Mouse (Mus musculus): ENCODE measurements around the gene Has3. TPM values are rescaled to one million over a fixed set of nuclear protein-coding genes. Genes with fewer than 3 reads are reported as not detected.
A peak's percentile ranks its signal among the peaks of the same experiment; 100 is the strongest.

Gene Has3
- polyA plus RNA-seq (2015; fragmentation: Nextera tagmentation; extraction: Ambion mirVana): 0.28 and 0.40 TPM in 2 replicates

- Histone ChIP-seq H3K9ac (ENCODE audit: low read length) (peak within 1 kb of the TSS; percentile 67), H3K4me1 (replicated peaks; ENCODE audit: control insufficient read depth, insufficient read depth) (peaks cover 9% of the 10 kb centered on the region), H3K9me3 (ENCODE audit: control insufficient read depth, low read length) (no peaks in the 10 kb centered on the region), H3K27ac (replicated peaks) (0 out of 2 replicates have a peak within 1 kb of the TSS, but pooled peaks have one; percentile 40), H3K36me3 (ENCODE audit: control insufficient read depth, insufficient read depth, low read length) (no peaks in the 10 kb centered on the region; the same call in 1 of the 2 replicates), H3K27me3 (ENCODE audit: control insufficient read depth, insufficient read depth, low read length) (no peaks in the 10 kb centered on the region), H3K4me2 (replicated peaks; ENCODE audit: low read depth) (peak within 1 kb of the TSS; percentile 99), H3K4me3 (ENCODE audit: low read depth, low read length) (peak within 1 kb of the TSS; percentile 51)
- DNase-seq (ENCODE audit: low spot score): no peak
- peak; percentile 32; the same call in 1 of the 2 replicates for TF ChIP-seq CTCF (IDR thresholded peaks at IDR 0.05; ENCODE audit: low read depth)
- TF ChIP-seq EP300 (optimal IDR thresholded peaks at IDR 0.05): no peak
- no peak for ATAC-seq (ENCODE audit: low FRiP score, low TSS enrichment)
- 4% methylated on average over 18 of the region's 18 CpGs for WGBS
These were observed at the start of gene Has3 for GRCm38 (mm10) chr8:106870051-106870450. Gene Has3 (plus strand): TSS chr8:106870242.

- no peak for ATAC-seq (ENCODE audit: low FRiP score, low TSS enrichment)
- Histone ChIP-seq H3K36me3 (ENCODE audit: control insufficient read depth, insufficient read depth, low read length) (no peaks in the 10 kb centered on the region; the same call in 1 of the 2 replicates), H3K9ac (ENCODE audit: low read length) (no peak overlapping the region), H3K27ac (replicated peaks) (no peak overlapping the region), H3K27me3 (ENCODE audit: control insufficient read depth, insufficient read depth, low read length) (no peaks in the 10 kb centered on the region), H3K4me2 (replicated peaks; ENCODE audit: low read depth) (no peak overlapping the region), H3K4me1 (replicated peaks; ENCODE audit: control insufficient read depth, insufficient read depth) (0 out of 2 replicates have a peak, but pooled peaks cover 6% of the 10 kb centered on the region), H3K4me3 (ENCODE audit: low read depth, low read length) (no peak overlapping the region), H3K9me3 (ENCODE audit: control insufficient read depth, low read length) (no peaks in the 10 kb centered on the region)
- no peak for DNase-seq (ENCODE audit: low spot score)
- 76% methylated on average over 14 of the region's 14 CpGs for WGBS
- TF ChIP-seq EP300 (optimal IDR thresholded peaks at IDR 0.05): no peak
- no peak for TF ChIP-seq CTCF (IDR thresholded peaks at IDR 0.05; ENCODE audit: low read depth)
These were observed 49.2 kb upstream of the Has3 start for GRCm38 (mm10) chr8:106820553-106821515.

GRCm38 (mm10) chr8:106828921-106829320 is 41.1 kb upstream of the Has3 start:
- Histone ChIP-seq H3K9me3 (ENCODE audit: control insufficient read depth, low read length) (no peaks in the 10 kb centered on the region), H3K4me1 (replicated peaks; ENCODE audit: control insufficient read depth, insufficient read depth) (no peaks in the 10 kb centered on the region), H3K36me3 (ENCODE audit: control insufficient read depth, insufficient read depth, low read length) (no peaks in the 10 kb centered on the region), H3K27ac (replicated peaks) (no peak overlapping the region), H3K9ac (ENCODE audit: low read length) (no peak overlapping the region), H3K27me3 (ENCODE audit: control insufficient read depth, insufficient read depth, low read length) (no peaks in the 10 kb centered on the region), H3K4me3 (ENCODE audit: low read depth, low read length) (no peak overlapping the region), H3K4me2 (replicated peaks; ENCODE audit: low read depth) (no peak overlapping the region)
- ATAC-seq (ENCODE audit: low FRiP score, low TSS enrichment): no peak
- WGBS: 89% methylated on average over 6 of the region's 6 CpGs
- DNase-seq (ENCODE audit: low spot score): no peak
- no peak for TF ChIP-seq EP300 (optimal IDR thresholded peaks at IDR 0.05)
- TF ChIP-seq CTCF (IDR thresholded peaks at IDR 0.05; ENCODE audit: low read depth): no peak

- Histone ChIP-seq H3K4me3 (ENCODE audit: low read depth, low read length) (no peak overlapping the region), H3K4me1 (replicated peaks; ENCODE audit: control insufficient read depth, insufficient read depth) (no peaks in the 10 kb centered on the region), H3K36me3 (ENCODE audit: control insufficient read depth, insufficient read depth, low read length) (no peaks in the 10 kb centered on the region), H3K27ac (replicated peaks) (no peak overlapping the region), H3K9ac (ENCODE audit: low read length) (no peak overlapping the region), H3K27me3 (ENCODE audit: control insufficient read depth, insufficient read depth, low read length) (no peaks in the 10 kb centered on the region), H3K9me3 (ENCODE audit: control insufficient read depth, low read length) (no peaks in the 10 kb centered on the region), H3K4me2 (replicated peaks; ENCODE audit: low read depth) (no peak overlapping the region)
- ATAC-seq (ENCODE audit: low FRiP score, low TSS enrichment): no peak
- no peak for DNase-seq (ENCODE audit: low spot score)
- WGBS: 70% methylated on average over 5 of the region's 5 CpGs
- no peak for TF ChIP-seq CTCF (IDR thresholded peaks at IDR 0.05; ENCODE audit: low read depth)
- no peak for TF ChIP-seq EP300 (optimal IDR thresholded peaks at IDR 0.05)
These were observed 40.5 kb upstream of the Has3 start for GRCm38 (mm10) chr8:106829526-106830045.

- Histone ChIP-seq H3K27ac (replicated peaks) (no peak overlapping the region), H3K4me2 (replicated peaks; ENCODE audit: low read depth) (no peak overlapping the region), H3K9ac (ENCODE audit: low read length) (no peak overlapping the region), H3K9me3 (ENCODE audit: control insufficient read depth, low read length) (no peaks in the 10 kb centered on the region), H3K4me1 (replicated peaks; ENCODE audit: control insufficient read depth, insufficient read depth) (0 out of 2 replicates have a peak, but pooled peaks cover 2% of the 10 kb centered on the region), H3K36me3 (ENCODE audit: control insufficient read depth, insufficient read depth, low read length) (no peaks in the 10 kb centered on the region), H3K27me3 (ENCODE audit: control insufficient read depth, insufficient read depth, low read length) (no peaks in the 10 kb centered on the region), H3K4me3 (ENCODE audit: low read depth, low read length) (no peak overlapping the region)
- TF ChIP-seq EP300 (optimal IDR thresholded peaks at IDR 0.05): no peak
- no peak for TF ChIP-seq CTCF (IDR thresholded peaks at IDR 0.05; ENCODE audit: low read depth)
- DNase-seq (ENCODE audit: low spot score): no peak
- 67% methylated on average over 1 of the region's 1 CpGs for WGBS
- no peak for ATAC-seq (ENCODE audit: low FRiP score, low TSS enrichment)
These were observed 35.1 kb upstream of the Has3 start for GRCm38 (mm10) chr8:106834899-106835298.

Measured in stomach, postnatal 0 days (tissue).